Mouse (Mus musculus): ENCODE results near the gene Kantr. TPM values are rescaled to one million over a fixed set of nuclear protein-coding genes. Genes with fewer than 3 reads are reported as not detected.
A peak's percentile ranks its signal among the peaks of the same experiment; 100 is the strongest.
"Not testable (repeated sequence)": the region's sequence is repeated elsewhere in the genome, so short reads cannot be mapped to it uniquely, and the experiment has no call there.

Kantr gene
- 10 to 100 TPM; 53.0 to 53.1 TPM for total RNA-seq (2021)

DNA sequence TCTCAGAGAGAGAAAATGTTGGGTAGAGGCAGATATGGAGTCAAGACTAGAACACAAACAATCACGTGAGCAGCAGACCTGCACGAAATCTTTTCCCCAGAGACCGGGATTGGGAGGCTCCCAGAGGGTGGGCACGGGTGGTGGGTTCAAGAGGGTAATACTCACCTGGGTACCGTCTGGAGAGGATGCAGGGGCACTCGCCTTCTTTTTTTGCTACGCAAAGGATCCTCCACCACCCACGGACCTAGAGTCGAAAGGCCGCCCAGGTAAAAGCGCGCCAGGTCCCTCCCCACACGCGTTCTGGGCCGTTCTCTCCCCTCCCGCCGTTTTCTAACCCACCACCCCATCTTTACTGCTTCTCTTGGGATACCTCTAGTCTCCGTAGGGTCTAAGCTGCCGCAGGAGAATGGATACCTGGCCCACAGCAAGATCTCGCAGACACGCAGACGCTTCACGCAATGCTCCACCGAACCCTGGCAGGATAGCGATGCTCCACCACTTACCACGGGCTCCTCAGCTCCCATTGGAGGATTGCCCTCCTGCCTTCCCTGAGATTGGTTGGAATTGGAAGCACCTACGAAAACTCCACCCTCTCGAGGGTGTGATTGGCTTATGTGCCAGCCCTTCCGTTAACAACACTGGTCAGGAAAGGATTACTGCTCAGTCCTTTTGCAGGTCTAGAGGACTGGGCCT, at the start of gene Kantr:
TSS of gene Kantr (minus strand) at position 500 of the 693 bp plus-strand sequence.
- DNase-seq, result peak; percentile 72 to 74

GRCm38 (mm10) chrX:152368397-152369273, 41.3 kb upstream of the Kantr start, which contains the start of gene Gpr173:
Gene Gpr173 (minus strand): TSS chrX:152368704.
- peak; percentile 61 to 63 for DNase-seq

GRCm38 (mm10) chrX:152368054-152368396, 40.7 kb upstream of the Kantr start:
- no peak for DNase-seq

- no peak for DNase-seq
Measured at GRCm38 (mm10) chrX:152366418-152366817, 39.1 kb upstream of the Kantr start.

DNA sequence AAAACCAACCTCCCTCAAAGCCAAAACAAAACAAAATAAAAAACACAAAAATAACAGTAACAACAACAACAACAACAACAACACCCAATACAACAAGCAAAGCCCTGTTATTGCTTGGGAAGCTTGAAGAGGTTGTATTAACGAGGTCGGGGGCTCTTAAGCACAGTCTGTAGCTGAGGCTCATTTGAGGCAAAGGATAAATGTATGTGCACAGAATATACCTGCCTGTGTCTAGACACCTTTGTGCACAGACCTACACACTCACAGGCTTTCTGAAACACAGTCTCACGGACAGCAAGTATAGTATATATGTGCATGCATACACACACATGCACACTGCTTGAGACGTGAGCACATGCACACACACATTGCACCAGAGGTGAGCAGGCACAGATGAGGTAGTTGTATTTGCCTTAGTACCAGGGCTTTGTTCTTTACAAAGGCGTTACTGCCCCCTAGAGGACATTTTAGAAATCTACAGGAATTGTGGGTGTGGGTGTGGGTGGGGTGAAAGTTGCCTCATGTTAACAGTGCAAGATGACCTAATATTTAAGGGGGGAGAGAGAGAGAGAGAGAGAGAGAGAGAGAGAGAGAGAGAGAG, 25.4 kb upstream of the Kantr start:
- no peak for DNase-seq

GRCm38 (mm10) chrX:152347041-152347440, 19.7 kb upstream of the Kantr start:
- DNase-seq, result no peak

GRCm38 (mm10) chrX:152346587-152346986, 19.3 kb upstream of the Kantr start:
- no peak for DNase-seq

DNA sequence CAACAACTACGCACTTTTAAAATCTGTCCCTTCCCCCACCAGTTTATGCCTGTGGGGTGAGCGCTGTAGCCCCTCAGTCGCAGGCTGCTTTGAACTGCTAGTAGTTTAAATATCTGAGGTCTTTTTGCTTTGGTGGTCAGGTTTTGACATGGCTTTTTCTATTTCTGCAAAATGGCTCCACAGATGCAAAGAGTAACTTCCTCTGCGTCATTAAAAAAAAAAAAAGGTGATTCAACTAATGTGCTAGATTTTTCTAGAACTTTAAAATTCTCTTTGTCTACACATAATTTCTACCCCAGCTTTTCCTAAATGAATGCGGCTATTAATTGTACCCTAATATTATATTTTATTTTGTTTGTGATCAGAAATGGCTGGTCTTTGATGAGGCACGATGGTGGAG, 15.6 kb upstream of the Kantr start:
- DNase-seq, result no peak

GRCm38 (mm10) chrX:152342358-152342901, 15.1 kb upstream of the Kantr start, which contains the start of gene Tspyl2:
Gene Tspyl2 (minus strand): TSS chrX:152342425.
- DNase-seq, result peak; percentile 93 to 94

DNA sequence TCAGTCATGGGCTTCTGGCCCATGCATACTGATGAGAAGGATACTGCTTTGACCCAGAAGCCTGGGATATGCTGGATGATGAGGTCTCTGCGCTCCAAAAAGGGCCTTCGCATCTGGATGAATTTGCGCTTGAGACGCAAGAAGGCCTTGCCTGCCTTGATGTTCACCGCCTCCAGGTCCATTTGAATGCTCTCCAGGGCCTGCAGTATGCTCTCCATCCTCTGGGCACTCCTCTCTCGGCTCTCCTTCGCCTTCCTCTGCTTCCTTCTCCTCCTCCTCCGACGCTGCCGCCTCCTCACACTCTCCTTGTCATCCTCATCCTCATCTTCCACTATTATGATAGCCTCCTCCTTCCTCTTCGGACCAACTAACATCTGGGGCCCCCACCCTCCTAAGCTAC, 14.2 kb upstream of the Kantr start:
- DNase-seq, result no peak

DNA sequence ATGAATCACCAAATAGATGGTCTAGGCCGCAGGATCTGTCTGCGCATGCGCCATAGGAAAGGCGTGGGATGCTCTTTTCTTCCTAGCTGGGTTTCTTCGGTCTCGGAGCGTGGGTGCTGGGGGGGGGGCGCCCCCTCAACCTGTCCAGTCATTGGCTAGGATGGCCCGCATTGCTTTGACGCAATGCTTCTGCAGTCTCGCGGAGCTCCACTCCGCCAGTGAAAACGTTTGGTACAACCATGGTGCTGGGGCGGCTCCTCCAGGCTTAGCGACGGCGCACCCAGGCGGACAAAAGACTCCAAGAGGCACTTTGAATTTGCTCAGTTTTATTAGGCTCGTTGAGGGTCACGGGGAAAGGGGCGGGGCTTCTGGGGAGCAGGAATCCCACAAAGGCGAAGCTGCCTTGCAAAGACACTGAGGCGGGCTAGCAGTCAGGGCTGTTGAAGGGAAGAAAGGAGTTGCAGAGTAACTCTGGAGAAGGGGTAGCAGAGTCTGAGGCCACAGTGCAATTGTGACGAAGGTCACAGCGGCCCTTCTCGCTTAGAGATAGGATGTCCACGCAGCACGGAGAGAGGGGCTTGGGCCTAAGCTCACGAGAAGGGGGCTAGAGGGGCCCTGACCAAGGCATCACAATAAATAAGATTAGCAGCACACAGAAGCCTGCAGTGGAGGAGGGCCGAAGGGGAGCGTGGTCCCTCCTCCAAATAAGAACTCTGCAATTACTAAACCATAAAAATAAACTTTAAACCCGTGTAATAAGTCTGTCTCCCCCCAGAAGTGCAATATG, 9.4 kb upstream of the Kantr start:
- DNase-seq, result peak; percentile 83 to 88

GRCm38 (mm10) chrX:152336123-152336522, 8.8 kb upstream of the Kantr start:
- not testable (repeated sequence) for DNase-seq

GRCm38 (mm10) chrX:152329400-152329799, 2.1 kb upstream of the Kantr start:
- not testable (repeated sequence) for DNase-seq

- DNase-seq, result no peak
Measured at GRCm38 (mm10) chrX:152327689-152328052, 376 bp upstream of the Kantr start.

DNA sequence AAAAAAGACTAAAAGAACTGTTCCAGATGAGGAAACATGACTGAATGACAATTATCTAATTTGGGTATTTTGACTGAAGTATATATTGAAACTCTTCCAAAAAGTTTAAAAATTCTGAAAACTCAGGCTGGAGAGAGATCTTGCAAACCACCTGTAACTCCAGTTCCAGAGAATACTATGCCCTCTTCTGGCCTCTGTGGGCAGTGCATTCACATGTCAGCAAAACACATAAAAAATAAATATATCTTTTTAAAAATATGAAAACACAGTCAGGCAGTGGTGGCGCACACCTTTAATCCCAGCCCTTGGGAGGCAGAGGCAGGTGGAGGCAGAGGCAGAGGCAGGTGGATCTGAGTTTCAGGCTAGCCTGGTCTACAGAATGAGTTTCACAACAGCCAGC, 3.7 kb downstream of the Kantr start:
- no peak for DNase-seq

- no peak for DNase-seq
Measured at GRCm38 (mm10) chrX:152322776-152323175, 4.5 kb downstream of the Kantr start.

- DNase-seq, result no peak
Measured at GRCm38 (mm10) chrX:152320535-152320934, 6.8 kb downstream of the Kantr start.

GRCm38 (mm10) chrX:152307942-152308341, 19.4 kb downstream of the Kantr start:
- DNase-seq, result peak in 1 of 2 experiments; percentile 18

GRCm38 (mm10) chrX:152307371-152307770, 19.9 kb downstream of the Kantr start:
- DNase-seq, result no peak

DNA sequence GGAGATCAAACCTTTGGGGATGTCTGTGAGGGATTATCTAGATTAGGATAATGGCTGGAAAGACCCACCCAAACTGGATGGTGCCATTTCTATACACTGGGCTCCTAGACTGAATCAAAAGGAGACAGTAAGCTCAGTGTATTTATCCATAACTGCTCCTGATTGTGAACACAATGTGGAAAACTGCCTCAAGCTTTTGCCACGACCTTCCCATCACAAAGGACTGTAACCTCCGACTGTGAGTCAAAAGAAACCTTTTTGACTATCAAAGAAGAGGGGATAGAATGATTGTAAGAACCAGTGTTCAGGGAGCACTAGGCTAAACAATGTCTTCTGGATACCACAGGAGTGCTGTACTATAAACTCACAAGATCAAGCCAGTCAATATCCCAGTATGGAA, 21.1 kb downstream of the Kantr start:
- DNase-seq, result no peak

- not testable (repeated sequence) for DNase-seq
Measured at GRCm38 (mm10) chrX:152287026-152287425, 40.3 kb downstream of the Kantr start.

- DNase-seq, result no peak
Measured at GRCm38 (mm10) chrX:152284746-152285145, 42.5 kb downstream of the Kantr start.
